Mouse (Mus musculus) left cerebral cortex, adult 8-10 months (tissue): Measurements from ENCODE around the gene Slc13a4. TPM values are rescaled to one million over a fixed set of nuclear protein-coding genes. Genes with fewer than 3 reads are reported as not detected.

Source experiments
- DNase-seq, 2 experiments: peaks; one replicate each; pipeline ENCODE4 v3.0.0; 2022; ENCODE audit warnings: low spot score in 2 of 2
- total RNA-seq, 4 experiments: library from RNA; stranded (reverse); gene quantifications; 2 replicates each; pipeline ENCODE4 v1.2.4; 2022

Slc13a4 gene
- total RNA-seq, 4 experiments from 2014 or later: 14.7 to 18.2 (median 17.8) TPM

DNA sequence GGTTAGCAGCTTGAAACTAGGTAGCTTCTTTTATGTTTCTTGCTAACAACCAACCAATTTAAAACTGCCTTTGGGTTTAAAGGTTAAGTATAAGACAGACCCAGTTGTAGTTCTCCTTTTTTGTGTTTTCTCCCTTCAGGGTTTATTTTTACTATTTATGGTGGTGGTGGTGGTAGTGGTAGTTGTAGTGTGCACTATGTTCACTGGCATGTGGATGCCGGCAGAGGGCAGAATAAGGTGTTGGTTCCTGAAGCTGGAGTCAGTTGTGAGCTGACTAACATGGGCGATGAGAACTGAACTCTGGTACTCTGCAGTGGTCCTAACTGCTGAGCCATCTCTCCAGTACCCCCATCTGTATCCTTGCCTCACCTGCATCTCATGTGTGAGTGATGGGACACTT is 49.0 kb downstream of the Slc13a4 start:
- DNase-seq: no peak

DNA sequence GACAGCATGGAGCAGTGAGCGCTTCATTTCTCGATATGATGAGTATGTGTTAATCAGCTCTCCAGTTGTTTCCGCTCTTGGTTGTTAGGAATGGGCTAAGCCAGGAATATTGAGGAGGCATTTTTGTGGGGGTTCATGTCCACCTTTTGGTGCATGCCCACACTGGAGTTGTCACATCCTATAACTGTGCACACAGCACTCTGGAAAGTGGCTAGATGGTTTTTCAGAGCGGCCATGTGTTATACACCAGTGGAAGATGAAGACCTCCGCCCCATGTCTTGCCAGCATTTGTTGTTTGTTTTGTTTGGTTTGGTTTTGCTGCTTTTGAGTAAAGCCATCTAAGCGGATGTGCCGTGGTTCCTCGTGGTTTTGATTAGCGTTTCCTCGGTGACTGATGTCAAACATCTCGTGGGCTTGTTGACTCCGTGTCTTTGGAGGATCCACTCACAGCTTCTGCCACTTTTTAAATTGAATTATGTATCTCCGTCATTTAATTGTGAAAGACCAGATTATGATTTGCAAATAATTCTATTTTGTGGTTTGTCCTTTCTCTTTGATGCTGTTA is 50.2 kb downstream of the Slc13a4 start:
- DNase-seq: no peak

DNA sequence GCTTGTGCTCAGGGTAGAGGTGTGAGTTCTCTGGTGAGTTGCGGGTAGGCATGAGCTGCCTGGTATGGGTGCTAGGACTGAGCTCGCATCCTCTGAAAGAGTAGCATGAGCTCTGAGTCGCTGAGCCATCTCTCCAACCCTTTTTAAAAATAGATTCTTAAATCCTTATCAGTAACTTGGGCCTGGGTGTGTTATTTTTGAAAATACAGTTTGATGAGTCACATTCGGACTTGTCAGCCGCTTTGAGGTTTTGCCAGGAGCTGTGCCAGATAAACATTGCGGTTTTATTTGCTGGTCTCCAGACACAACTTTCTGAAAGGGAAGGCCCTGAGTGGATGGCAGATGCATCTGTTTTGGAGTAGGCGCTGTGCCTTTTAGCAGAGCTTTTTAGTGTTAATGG is 51.2 kb downstream of the Slc13a4 start:
- DNase-seq: peak in 1 of 2 experiments; percentile 51

DNA sequence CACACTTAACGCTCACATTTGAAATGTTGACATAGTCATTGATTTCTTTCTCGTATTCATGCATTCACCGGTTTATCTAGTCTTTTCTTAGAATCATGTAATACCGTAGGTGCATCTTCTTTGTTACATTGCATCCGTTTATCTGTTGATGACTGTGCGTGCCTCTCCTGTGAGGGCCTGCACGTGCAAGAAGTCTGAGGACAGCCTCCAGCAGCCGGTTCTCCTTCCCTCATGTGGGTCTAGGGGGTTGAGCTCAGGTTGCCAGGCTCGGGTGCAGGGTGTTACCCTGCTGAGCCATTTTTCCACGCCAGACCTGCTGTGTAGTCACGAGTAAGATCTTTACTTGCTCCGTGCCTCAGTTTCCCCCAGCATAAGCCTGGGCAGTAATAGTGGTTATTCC is 52.9 kb downstream of the Slc13a4 start:
- no peak for DNase-seq

DNA sequence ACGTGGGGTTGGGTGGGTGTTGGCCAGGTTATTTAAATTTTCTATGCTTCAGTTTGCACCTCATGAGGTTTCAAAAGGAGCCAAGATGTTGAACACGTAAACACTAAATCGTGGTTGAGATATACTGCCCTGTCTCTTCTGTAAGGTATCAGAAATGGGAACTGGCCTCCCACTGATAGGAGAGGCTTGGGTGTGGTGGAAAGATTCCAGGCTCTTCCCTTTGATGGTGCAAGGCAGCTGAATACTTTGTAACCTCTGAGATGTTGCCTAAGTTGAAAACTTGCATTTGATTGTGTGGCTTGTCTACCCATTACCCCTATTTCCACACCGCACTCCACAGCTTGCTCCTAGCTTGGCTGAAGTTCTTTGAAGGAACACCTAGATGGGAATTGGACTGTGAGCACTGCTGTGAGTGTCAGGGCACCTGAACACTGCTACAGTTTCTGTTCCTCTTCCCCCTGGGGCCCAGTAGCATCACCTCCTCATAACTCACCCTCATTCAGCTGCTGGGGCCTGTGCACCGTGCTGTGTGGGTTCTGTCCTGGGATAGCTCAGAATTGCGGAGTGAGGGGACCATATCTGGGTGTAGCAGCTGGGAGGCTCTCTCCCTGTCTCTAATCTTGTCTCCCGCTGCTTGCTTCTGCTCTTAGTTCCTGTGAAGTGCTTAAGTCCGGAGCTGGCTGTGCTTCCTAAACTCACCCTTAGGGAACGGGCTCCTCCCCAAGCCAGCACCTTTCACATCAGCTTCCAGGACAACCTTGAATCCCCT is 53.6 kb downstream of the Slc13a4 start:
- DNase-seq: no peak

DNA sequence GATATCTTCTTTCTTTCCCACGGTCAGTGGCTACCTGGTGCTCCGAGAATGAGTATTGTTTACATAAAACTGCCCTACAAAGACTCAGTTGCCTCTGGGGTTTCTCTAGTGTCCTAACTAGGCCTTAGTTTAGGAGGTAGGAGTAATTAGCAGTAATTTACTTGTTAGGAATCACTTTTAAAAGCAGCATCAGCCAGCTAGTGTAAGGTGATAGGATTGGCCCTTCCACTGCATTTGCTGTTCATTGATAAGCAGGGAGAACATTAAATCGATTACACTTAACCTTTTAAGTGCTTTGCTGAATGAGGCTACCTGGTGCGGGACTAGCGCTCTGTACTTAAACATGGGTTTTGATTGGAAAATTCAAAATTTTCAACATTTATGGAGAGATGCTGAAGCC is 54.5 kb downstream of the Slc13a4 start:
- no peak for DNase-seq

DNA sequence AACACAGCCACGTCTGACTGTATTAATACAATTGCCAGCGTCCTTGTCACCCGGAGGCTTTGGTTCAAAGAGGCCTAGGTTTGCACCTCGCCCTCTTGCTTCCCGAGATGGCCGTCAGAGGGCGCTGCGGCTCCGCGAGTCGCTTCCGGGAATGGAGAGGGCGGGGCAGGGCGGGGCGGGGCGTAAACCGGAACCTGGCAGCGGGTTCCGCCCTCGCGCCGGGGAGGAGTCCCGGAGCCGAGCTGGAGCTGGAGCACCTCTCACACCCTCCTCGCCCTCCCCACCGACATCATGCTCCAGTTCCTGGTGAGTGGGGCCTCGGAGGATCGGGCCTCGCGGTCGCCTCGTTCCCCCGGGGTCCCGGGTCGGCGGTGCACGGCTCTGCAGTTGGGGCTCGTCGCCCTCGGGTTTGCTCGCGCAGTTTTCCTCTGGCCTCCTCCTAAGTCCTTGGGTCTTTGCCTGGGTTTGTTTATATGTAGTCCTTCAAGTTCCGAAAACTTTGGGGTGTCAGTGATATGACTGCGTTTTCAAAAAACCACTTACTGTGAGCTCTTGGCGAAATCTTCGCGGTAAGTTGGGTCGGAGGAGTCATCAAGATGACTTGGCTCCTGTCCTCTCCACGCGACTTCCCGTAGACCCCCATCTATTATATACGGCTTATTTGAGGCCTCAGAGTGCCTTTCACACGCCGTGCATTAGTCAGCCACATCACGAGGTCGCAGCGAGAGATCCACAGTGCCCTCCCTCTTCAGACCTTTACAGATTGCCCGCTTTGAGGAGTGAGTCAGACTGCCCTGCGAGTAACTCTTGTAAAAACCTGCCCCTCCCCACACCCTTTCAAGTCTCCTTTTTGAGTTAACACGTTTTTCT is 55.2 kb downstream of the Slc13a4 start:
- DNase-seq: peak; percentile 75 to 82

DNA sequence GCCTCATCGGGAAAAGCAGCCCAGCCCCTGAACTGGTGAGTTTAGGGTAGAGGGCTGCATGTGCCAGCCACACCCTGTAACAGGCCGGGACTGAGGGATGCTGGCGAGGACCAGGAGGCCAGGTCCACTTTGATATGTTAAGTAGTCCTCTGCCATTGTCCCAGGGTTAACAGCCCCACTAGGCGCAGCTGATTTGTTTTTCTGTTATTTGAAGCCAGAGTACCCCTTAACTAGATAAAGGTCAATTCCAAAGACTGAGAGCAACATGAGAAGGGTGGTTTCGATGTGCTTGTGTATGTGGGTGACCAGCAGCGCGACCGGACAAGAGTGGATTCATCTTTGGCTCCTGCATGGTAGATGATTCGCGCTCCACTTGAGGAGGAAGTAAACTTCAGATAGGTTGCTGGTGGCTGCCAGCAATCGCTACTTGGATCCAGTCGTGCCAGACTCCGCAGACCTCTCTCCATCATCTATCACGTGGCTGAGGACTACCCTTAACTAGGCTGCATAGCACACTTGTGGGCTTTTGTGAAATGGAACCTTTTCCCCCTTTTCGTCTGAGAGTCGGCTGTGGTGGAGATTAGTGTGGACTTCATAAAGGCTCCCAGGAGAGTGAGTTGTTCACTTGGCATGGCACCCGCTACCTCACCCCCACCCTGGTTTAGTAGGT is 56.0 kb downstream of the Slc13a4 start:
- no peak for DNase-seq

DNA sequence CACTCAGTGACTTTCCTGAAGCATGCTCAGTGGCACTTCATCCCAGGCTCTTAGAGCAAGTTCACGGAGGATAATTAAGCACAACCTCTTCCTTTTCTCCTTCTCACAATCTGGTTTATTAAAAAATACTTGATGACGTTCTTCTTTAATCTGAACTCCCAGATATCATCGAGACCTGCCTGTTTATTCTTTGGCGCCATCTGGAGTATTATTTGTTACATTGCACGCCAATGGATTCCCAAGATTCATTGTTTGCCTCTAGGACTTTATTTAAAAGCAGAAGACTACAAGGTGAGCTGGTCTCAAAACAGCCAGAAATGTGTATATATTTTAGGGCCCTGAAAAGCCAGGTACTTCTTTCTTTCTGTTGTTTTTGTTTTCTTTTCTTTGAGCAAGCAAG is 62.8 kb downstream of the Slc13a4 start:
- DNase-seq: no peak

DNA sequence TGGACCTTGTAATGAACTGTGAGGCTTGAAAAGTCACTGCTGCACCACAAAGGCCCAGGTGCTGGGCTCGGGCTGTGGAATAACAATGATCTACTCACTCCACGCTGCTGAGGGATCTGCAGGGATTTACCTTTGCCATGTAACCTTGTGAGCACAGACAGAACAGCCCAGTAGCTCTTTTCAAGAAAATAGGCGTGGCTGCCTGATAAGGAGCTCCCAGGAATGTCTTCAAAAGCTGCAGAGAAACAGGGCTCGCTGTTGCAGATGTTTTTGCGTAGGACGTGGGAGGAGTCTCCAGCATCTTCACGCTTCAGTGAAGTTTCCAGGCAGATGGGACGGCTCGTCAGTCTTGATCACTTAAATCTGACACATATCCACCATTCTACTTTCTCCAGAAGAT is 63.9 kb downstream of the Slc13a4 start:
- no peak for DNase-seq

DNA sequence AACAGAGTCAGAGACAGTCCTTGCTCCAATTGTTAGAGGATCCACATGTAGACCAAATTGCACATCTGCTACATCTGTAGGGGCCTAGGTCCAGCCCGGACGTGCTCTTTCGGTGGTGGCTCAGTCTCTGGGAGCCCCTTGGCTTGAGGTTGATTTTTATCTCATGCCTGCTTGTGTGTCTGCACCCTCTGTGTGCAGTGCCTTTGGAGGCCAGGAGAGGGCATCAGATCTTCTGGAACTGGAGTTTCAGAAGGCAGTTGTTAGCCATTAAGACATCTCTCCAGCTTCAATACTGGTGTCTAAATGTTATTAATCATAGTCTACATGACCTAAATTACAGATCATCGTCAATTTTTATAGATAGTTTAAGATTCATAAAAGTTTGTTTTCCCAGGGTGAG is 64.7 kb downstream of the Slc13a4 start:
- no peak for DNase-seq

DNA sequence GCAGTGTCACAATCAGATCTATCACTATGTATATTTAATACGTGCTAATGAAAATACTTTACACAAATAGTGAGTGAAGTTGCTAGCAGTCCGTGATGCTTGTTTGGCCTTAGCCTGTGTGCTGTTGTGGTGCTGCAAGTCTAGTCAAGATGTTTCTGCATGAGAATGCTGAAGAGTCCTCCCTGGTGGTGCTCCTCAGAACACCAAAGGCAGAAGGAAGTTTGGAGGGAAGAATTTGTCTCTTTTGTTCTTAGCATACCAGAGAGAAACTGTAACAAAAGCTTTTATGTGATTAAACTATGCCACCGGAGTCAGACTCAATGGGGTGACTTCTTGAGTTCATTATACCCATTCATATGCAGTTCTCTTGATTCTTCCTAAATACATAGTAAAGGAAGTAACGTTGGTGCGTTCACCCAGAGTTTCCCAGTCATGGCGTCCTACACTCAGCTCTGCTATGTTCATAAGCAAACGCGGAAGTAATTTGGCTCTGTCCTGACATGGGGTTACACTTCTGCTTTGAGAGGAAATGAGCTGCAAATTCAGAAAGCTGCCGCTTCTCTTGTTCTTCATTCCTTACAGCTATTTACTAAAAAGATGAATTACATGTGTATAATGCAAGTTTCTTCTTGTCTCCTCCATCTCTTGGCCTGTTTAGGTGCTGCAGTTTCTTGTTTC is 71.7 kb downstream of the Slc13a4 start:
- DNase-seq: no peak

DNA sequence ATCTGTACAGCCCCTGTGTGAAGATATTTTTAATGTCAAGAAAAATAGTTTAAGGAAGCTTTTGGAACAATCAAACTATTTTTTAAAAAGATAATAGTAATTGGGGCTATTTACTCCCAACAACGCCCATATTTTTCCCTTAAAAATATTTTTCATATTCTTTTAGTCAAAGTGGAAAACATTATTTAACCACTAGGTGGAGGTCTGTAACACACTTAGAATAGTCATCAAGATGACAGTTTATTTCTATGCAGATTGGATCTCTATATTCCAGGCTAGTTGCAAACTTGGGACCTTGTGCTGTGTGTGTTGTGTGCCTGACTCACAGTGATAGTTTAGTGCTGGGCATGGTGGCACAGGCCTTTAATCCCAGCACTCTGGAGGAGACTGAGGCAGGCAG is 78.5 kb downstream of the Slc13a4 start:
- DNase-seq: no peak

DNA sequence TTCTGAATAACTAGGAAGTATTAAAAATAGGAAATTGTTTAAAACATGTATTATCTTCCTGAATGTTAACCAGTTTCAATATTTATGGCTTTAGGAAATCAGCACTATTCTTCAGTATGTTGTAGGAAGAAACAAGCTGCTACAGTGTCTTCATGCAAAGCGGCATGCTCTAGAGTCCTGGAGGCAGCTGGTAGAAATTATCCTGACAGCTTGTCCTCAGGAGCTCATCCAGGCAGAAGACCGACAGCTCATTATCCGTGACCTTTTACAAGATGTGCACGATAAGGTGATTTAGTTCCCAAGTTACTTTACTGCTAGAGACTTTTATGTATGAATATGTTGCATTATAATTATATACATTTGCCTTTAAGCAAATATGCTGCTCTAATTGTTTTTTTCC is 82.2 kb downstream of the Slc13a4 start:
- DNase-seq: no peak

Other genes starting within 250 kb of the Slc13a4 start
- gene Cnot4, start 174.4 kb downstream of the Slc13a4 start, total RNA-seq: 10 to 100 TPM; 36.7 to 47.7 (median 39.9) TPM
- 10 to 100 TPM; 22.8 to 30.4 (median 25.9) TPM for gene Nup205, start 130.7 kb downstream of the Slc13a4 start, total RNA-seq
- 1 to 10 TPM; 2.4 to 3.9 (median 3.0) TPM for gene Fam180a, start 18.0 kb upstream of the Slc13a4 start, total RNA-seq
- 100 to 1,000 TPM; 246 to 311 (median 276) TPM for gene Mtpn, start 231.8 kb upstream of the Slc13a4 start, total RNA-seq